Mouse (Mus musculus) heart, adult 9 months (tissue): ENCODE results near the gene Htt.

ENCODE experiments used
- DNase-seq, 2 experiments: peaks; one replicate each; pipeline ENCODE4 v3.0.0; 2022; ENCODE audit warnings: low spot score in 2 of 2

Gene Htt

DNA sequence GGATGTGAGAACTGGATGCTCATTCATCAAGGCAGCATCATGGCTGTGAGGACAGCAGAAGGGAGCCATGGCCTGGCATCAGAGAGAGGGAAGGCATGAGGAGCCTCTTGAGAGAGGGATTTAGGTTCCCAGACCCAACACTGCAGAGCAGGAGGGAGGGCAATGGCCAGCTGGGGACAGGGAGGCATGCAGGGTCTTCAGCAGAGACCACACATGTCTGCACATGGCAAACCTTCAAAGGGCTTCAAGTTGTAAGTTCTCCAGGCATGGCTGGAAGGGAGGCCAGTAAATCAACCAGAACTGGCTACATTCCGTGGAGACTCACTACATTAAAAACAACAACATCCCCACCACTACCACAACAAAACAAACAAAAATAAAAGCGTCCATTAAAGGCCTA lies 169.6 kb downstream of the Htt start:
- no peak for DNase-seq

DNA sequence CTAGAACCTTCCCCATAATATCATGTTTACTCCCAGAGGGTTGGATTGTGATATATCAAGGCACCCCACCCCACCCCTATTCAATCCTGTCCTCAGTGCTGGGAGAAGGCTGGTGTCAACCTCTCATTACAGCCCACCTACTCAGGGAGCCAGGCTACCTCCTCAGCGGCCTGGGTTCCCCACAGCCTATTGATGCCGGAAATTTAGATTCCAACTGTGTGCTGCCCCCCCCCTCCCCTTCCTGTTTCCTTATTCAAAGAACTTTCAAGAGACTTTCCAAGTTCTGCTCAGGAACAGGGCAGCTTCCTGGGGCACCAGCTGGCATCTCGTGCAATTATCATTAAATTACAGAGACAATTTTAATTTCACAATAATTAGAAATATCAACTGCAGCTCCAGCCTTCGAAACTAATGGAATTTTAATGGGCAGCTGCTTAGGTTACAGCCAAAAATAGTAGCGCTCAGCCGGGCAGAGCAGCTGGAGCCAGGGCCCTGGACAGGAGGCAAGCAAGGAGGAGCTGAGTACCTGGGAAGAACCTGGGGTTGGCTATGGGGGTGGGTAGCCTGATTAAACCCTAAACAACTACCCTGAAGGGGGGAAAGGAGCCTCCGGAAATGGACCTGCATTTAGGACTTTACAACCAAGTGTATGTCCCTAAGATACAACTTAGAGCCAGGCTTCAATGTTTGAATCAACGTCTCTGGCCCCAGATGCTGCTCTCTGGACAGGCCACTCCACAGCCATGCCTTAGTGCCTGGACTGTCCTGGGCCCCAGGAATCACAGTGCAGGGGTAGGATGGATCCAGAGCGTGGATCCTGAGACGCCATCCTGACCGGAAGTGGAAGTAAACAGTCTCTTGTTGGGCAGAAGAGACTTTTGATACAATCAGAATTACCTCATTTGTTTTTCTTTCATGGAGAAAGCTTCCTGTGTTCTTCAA lies 170.2 kb downstream of the Htt start:
- DNase-seq, result peak in 1 of 2 experiments; percentile 11

- DNase-seq, result peak; percentile 18 to 40
Observed at GRCm38 (mm10) chr5:34932458-34932806, 170.9 kb downstream of the Htt start.

GRCm38 (mm10) chr5:34933461-34933860 lies 171.9 kb downstream of the Htt start:
- DNase-seq, result no peak

- no peak for DNase-seq
Observed at GRCm38 (mm10) chr5:34941710-34942470, 180.3 kb downstream of the Htt start.

DNA sequence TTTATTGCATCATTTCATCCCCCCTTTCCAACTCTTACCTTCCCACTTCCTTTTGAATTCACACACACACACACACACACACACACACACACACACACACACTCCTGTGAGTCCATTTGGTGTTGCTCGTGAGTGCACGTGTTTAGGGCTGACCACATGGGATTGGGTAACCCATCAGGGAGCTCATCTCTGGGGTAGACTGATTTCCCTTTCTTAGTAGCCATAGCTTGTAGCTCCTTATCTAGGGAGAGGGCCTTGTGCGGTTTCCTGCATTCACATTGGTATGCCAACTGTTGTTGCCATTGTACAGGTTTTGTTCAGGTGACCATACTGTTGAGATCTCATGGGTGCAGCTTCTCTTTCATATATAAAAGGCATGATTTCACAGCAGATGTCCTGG lies 181.9 kb downstream of the Htt start:
- no peak for DNase-seq

- peak; percentile 84 to 86 for DNase-seq
Observed at GRCm38 (mm10) chr5:34948861-34949760, 187.6 kb downstream of the Htt start, which contains the start of gene Rgs12. Gene Rgs12, plus strand, starts transcription at chr5:34949445.

DNA sequence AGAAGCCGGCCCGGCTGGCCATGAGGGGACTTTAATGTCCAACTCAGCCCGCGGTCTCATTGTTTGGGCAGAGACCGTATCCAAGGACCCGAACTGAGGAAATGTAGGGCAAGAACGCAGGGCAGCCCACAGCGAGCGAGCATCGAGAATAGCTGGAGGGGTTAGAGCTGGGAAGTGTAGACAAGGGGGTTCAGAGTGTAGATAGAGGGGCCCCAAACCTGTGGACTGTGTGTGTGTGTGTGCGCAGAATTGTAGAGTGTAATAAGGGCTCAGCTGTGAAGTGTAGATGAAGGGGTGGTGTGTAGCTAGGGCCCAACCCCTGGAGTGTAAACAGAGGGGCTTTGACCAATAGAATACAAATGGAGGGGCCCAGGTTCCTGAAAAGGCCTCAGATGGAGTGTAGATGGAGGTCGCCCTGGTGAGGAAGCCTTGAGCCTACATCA lies 188.2 kb downstream of the Htt start:
- DNase-seq, result peak in 1 of 2 experiments; percentile 12

- peak in 1 of 2 experiments; percentile 16 for DNase-seq
Observed at GRCm38 (mm10) chr5:34950486-34951160, 189.1 kb downstream of the Htt start.

- DNase-seq, result peak; percentile 39 to 52
Observed at GRCm38 (mm10) chr5:34951161-34951834, 189.8 kb downstream of the Htt start.

DNA sequence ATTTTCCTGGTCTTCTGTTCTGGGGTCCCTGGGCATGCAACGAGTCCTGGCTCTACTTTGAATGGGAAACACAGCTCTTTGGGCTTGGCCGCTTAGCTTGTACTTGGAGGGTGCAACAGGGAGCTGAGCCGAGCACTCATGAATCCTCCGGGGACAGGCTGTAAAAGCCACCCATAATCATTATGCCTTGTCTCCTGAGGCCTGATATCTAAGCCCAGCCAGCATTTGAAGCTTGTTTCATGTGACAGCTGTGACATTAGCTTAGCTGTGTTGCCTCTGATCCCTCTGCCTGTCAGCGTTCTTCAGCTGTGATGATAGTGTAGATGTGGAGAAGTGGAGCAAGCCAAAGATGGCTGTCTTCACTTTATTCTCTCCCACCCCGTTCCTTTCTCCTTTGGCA lies 193.0 kb downstream of the Htt start:
- no peak for DNase-seq

GRCm38 (mm10) chr5:34955630-34956029 lies 194.1 kb downstream of the Htt start:
- DNase-seq, result peak; percentile 18 to 32

GRCm38 (mm10) chr5:34956151-34956550 lies 194.6 kb downstream of the Htt start:
- no peak for DNase-seq

DNA sequence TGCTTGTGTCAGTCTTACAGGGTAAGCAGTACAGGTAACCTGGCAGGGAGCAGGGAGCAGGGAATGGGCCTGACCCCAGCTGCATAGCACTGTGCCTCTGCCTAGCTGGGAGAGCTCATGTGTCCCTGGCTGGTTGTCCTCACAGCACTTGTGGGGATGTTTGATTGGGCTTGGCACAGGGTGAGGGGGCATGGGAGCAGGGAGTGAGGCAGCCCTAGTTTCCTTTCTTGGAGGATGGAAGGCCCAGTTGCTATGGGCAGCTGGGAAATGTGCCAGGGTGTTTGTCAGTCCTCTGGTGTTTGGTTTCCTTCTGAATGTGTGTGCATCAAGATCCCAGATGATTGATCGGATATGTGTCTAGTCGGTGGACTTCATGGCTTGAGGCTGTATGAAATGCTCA lies 195.5 kb downstream of the Htt start:
- no peak for DNase-seq

GRCm38 (mm10) chr5:34960021-34960420 lies 198.5 kb downstream of the Htt start:
- no peak for DNase-seq
